Mouse (Mus musculus) embryonic facial prominence, embryonic 11.5 days (tissue): ENCODE data around the gene Lfng. TPM values are rescaled to one million over a fixed set of nuclear protein-coding genes. Genes with fewer than 3 reads are reported as not detected.

ENCODE experiments used
- ATAC-seq: fragments of 200-750 bp; cut with Nextera tagmentation; replicated peaks from 2 replicates; pipeline ENCODE4 v1.8.0; 2017; ENCODE audit warnings: low read depth; ENCODE audit not compliant: insufficient number of reproducible peaks, low FRiP score, low TSS enrichment
- DNase-seq: peaks from one replicate; pipeline ENCODE4 v3.0.0-alpha.2; 2015; ENCODE audit warnings: low spot score
- H3K27ac ChIP-seq: fragments of 300-500 bp; sonication (generic); replicated peaks from 2 replicates; pipeline ENCODE4 v1.5.1; 2014; ENCODE audit warnings: mild to moderate bottlenecking, low read depth, low read length, control low read depth
- H3K27me3 ChIP-seq: fragments of 300-500 bp; sonication (generic); 2 replicates; pipeline ENCODE4 v1.6.1; 2014; ENCODE audit warnings: mild to moderate bottlenecking, low read length, moderate library complexity, mixed read lengths; ENCODE audit not compliant: control insufficient read depth, insufficient read depth
- H3K36me3 ChIP-seq: fragments of 300-500 bp; sonication (generic); replicated peaks from 2 replicates; pipeline ENCODE4 v1.6.1; 2014; ENCODE audit warnings: low read depth, mild to moderate bottlenecking, low read length, moderate library complexity, mixed read lengths; ENCODE audit not compliant: control insufficient read depth, insufficient read depth
- H3K4me1 ChIP-seq: fragments of 300-500 bp; sonication (generic); 2 replicates; pipeline ENCODE4 v1.6.1; 2014; ENCODE audit warnings: low read length, mixed read lengths; ENCODE audit not compliant: control insufficient read depth, insufficient read depth
- H3K4me2 ChIP-seq: fragments of 300-500 bp; sonication (generic); 2 replicates; pipeline ENCODE4 v1.6.1; 2014; ENCODE audit warnings: low read depth, mild to moderate bottlenecking, control low read depth, low read length, moderate library complexity
- H3K4me3 ChIP-seq: fragments of 300-500 bp; sonication (generic); 2 replicates; pipeline ENCODE4 v1.5.1; 2014; ENCODE audit warnings: low read depth, low read length, control low read depth
- H3K9ac ChIP-seq: fragments of 300-500 bp; sonication (generic); replicated peaks from 2 replicates; pipeline ENCODE4 v1.6.1; 2014; ENCODE audit warnings: mild to moderate bottlenecking, control low read depth, low read length
- H3K9me3 ChIP-seq: fragments of 300-500 bp; sonication (generic); replicated peaks from 2 replicates; pipeline ENCODE4 v1.6.1; 2016; ENCODE audit warnings: mild to moderate bottlenecking, low read length, inconsistent platforms, mixed read lengths; ENCODE audit not compliant: control insufficient read depth
- WGBS: fragments of 180-500 bp; shearing (Covaris S2); extraction: QIAGEN DNeasy Blood & Tissue Kit; methylation state at CpG from one replicate; pipeline ENCODE4 v1.1.7; 2014; 5-methylcytosine and 5-hydroxymethylcytosine counted together
- polyA plus RNA-seq: library from polyadenylated mRNA; unstranded; fragments of >200 nt; fragmentation: Nextera tagmentation; extraction: Ambion mirVana; gene quantifications from 2 replicates; pipeline ENCODE4 v1.2.1, GENCODE M21; 2014

The Lfng gene
- polyA plus RNA-seq, 1 experiment from 2014 or later, result 13.3 TPM

GRCm38 (mm10) chr5:140628995-140629394, 21.9 kb downstream of the Lfng start:
- no peak overlapping the region for H3K27ac ChIP-seq
- no peak overlapping the region for H3K4me3 ChIP-seq
- H3K27me3 ChIP-seq, result no peaks in the 10 kb centered on the region
- no peak overlapping the region for H3K4me2 ChIP-seq
- no peak for ATAC-seq
- H3K9ac ChIP-seq, result no peak overlapping the region
- no peaks in the 10 kb centered on the region for H3K4me1 ChIP-seq
- WGBS, result 96% methylated on average over 9 of the region's 9 CpGs
- DNase-seq, result no peak
- peaks cover 54% of the 10 kb centered on the region for H3K36me3 ChIP-seq
- no peaks in the 10 kb centered on the region; the same call in 1 of the 2 replicates for H3K9me3 ChIP-seq

- H3K4me1 ChIP-seq, result no peaks in the 10 kb centered on the region
- WGBS, result 88% methylated on average over 7 of the region's 7 CpGs
Measured at GRCm38 (mm10) chr5:140633432-140633831, 26.3 kb downstream of the Lfng start.

DNA sequence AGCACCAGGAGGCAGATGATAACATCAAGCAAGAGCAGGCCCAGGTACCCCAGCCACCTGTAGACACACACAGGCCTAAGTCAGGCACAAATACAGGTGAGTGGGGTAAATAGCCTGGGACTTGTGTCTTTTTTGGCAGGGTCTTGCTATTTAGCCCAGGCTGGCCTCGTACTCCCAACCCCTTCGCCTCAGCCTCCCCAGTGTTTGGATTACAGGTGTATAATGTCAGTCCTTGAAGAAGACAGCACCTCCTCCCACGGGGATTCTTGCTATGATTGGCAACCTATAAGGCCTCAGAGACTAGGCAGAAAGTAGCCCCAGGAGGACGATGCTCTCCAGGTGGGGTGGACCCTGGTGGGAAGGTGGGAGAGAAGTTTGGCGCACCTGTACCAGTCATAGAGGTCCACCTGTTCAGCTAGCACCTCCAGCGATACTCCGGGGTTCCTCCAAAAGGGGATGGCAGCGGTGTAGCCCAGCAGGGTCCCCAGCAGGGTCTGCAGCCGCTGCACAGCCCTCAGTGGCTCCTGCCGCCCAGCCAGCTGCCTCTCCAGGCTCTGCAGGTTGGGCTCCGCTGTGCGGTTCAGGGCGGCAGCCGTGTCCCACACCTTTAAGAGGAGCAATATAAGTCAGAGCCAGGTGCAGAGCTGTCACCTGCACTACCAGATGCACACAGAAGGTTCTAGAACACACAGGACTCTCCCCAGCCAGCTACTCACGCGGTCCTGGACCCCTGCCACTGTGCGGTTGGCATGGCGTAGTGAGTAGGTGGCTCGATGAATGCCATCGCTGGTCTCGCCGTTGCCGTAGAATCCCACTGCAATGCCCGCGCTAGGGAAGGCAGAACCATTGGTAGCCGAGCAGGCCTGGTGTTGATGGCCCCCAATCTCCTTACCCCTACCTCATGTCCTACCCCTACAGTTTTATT, 27.9 kb downstream of the Lfng start:
- peaks cover 28% of the 10 kb centered on the region for H3K36me3 ChIP-seq

More at GRCm38 (mm10) chr5:140633432-140633831, 26.3 kb downstream of the Lfng start:
- Histone ChIP-seq H3K9me3 (no peaks in the 10 kb centered on the region), H3K36me3 (peaks cover 41% of the 10 kb centered on the region), H3K4me2 (no peak overlapping the region), H3K4me3 (no peak overlapping the region), H3K27me3 (no peaks in the 10 kb centered on the region), H3K9ac (no peak overlapping the region), H3K27ac (no peak overlapping the region)
- ATAC-seq (no peak), DNase-seq (no peak)

DNA sequence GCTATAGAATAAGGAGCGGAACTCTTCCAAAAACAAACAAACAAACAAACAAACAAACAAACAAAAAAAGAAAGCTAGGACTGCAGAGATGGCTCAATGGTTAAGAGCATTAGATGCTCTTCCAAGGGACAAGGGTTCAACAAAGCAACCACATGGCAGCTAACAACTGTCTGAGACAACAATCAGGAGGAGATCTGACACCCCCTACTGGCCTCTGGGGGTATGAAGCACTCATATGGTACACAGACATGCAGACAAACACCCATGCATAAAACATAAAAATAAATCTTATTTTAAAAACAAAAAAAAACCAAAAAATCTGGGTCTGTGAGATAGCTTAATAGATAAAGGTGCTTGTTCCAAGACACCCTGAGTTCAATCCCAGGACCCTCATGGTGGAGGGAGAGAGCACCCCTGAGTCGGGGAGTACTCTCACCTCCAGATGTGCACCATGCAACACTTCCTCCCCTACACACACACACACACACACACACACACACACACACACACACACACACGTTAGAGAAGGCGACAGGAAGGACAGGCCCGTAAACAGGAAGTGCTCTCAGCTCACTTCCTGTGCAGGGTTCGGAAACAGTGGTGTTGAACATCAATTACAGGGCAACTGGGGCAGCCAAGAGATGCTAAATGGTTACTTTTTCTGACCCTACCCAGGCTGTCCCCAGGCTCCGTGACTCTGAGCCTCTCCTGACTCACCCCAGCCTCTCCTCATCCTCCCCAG, 29.4 kb downstream of the Lfng start:
- WGBS, result 87% methylated on average over 7 of the region's 7 CpGs
- Histone ChIP-seq H3K27me3 (no peaks in the 10 kb centered on the region), H3K4me3 (no peak overlapping the region), H3K27ac (no peak overlapping the region), H3K36me3 (peaks cover 25% of the 10 kb centered on the region), H3K4me2 (no peak overlapping the region), H3K9me3 (no peaks in the 10 kb centered on the region), H3K9ac (no peak overlapping the region), H3K4me1 (peaks cover 7% of the 10 kb centered on the region)
- ATAC-seq (no peak), DNase-seq (no peak)

More for the DNA sequence above, 27.9 kb downstream of the Lfng start:
- WGBS, result 94% methylated on average over 26 of the region's 26 CpGs
- no peaks in the 10 kb centered on the region for H3K27me3 ChIP-seq
- H3K9ac ChIP-seq, result no peak overlapping the region
- ATAC-seq, result no peak
- H3K4me1 ChIP-seq, result no peaks in the 10 kb centered on the region
- no peak for DNase-seq
- no peak overlapping the region for H3K27ac ChIP-seq
- H3K9me3 ChIP-seq, result no peaks in the 10 kb centered on the region
- no peak overlapping the region for H3K4me2 ChIP-seq
- H3K4me3 ChIP-seq, result no peak overlapping the region

- Histone ChIP-seq H3K9ac (no peak overlapping the region), H3K27ac (no peak overlapping the region), H3K36me3 (peaks cover 25% of the 10 kb centered on the region), H3K4me3 (no peak overlapping the region), H3K4me1 (peaks cover 8% of the 10 kb centered on the region), H3K27me3 (no peaks in the 10 kb centered on the region), H3K4me2 (no peak overlapping the region), H3K9me3 (no peaks in the 10 kb centered on the region)
- DNase-seq (no peak), ATAC-seq (no peak)
- 88% methylated on average over 6 of the region's 6 CpGs for WGBS
Measured at GRCm38 (mm10) chr5:140637058-140637410, 29.9 kb downstream of the Lfng start.

- no peaks in the 10 kb centered on the region for H3K27me3 ChIP-seq
- no peak for ATAC-seq
- peaks cover 14% of the 10 kb centered on the region for H3K4me1 ChIP-seq
- H3K27ac ChIP-seq, result no peak overlapping the region
- peaks cover 19% of the 10 kb centered on the region for H3K36me3 ChIP-seq
- WGBS, result 89% methylated on average over 3 of the region's 3 CpGs
- no peak for DNase-seq
- no peak overlapping the region for H3K4me2 ChIP-seq
- H3K4me3 ChIP-seq, result no peak overlapping the region
- no peak overlapping the region for H3K9ac ChIP-seq
- H3K9me3 ChIP-seq, result no peaks in the 10 kb centered on the region
Measured at GRCm38 (mm10) chr5:140637989-140638388, 30.9 kb downstream of the Lfng start.

GRCm38 (mm10) chr5:140638484-140638883, 31.4 kb downstream of the Lfng start:
- H3K9me3 ChIP-seq, result no peaks in the 10 kb centered on the region
- H3K4me1 ChIP-seq, result peaks cover 14% of the 10 kb centered on the region
- H3K4me2 ChIP-seq, result no peak overlapping the region
- DNase-seq, result no peak
- no peaks in the 10 kb centered on the region for H3K27me3 ChIP-seq
- 91% methylated on average over 6 of the region's 6 CpGs for WGBS
- H3K9ac ChIP-seq, result no peak overlapping the region
- no peak overlapping the region for H3K4me3 ChIP-seq
- H3K36me3 ChIP-seq, result peaks cover 14% of the 10 kb centered on the region
- H3K27ac ChIP-seq, result no peak overlapping the region
- no peak for ATAC-seq

DNA sequence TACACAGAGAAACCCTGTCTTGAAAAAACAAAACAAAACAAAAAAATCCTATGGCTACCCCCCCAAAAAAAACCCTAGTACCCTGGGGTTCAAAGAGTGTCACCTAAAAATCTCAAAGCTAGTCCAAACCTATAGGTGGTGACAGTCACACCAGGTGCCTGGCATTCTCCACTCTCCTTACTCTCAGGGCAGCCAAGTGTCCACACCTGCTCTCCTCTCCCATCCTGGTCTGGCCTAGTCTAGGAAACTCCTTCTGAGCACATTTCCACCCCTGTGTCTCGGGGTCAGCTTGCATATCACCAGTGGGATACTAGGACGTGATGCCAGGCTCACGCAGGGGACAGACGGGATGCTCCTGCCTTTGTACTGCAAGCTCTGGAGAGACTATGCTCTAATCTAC, 32.2 kb downstream of the Lfng start:
- Histone ChIP-seq H3K27ac (no peak overlapping the region), H3K36me3 (peaks cover 13% of the 10 kb centered on the region), H3K9me3 (no peaks in the 10 kb centered on the region), H3K9ac (no peak overlapping the region), H3K4me3 (no peak overlapping the region), H3K27me3 (no peaks in the 10 kb centered on the region), H3K4me1 (peaks cover 14% of the 10 kb centered on the region), H3K4me2 (no peak overlapping the region)
- DNase-seq (no peak), ATAC-seq (no peak)
- 90% methylated on average over 4 of the region's 4 CpGs for WGBS
